8 mouse cellular contexts compared by ENCODE assay signal in genomic region chr10:37260791-37261488, GRCm38 (mm10).
DNase-seq lines count a peak whose midpoint lies in the region; ATAC-seq and TF ChIP-seq lines count a peak whose summit lies in the region.
"Had no signal": no experiment of that assay in that cellular context is flagged by ENCODE, and none has a peak within 500 bp of the region (broad histone marks: within the 10 kb centered on the region; RNA-seq: fewer than 3 reads in every experiment).

No protein-coding gene starts in this region.

- no peak overlapping the region for H3K27ac ChIP-seq in liver, adult 2 months (replicated peaks; ENCODE audit: insufficient read depth, low read depth, low read length)
- H3K27ac ChIP-seq in stomach, postnatal 0 days (replicated peaks) = no peak overlapping the region
- no peak overlapping the region for H3K27ac ChIP-seq in hindbrain, embryonic 10.5 days
- H3K27ac ChIP-seq: neural tube, embryonic 13.5 days had no signal

- no peaks in the 10 kb centered on the region for H3K79me2 ChIP-seq in liver, adult 2 months (ENCODE audit: control insufficient read depth, insufficient read depth, low read length)

- no peak overlapping the region for H3K4me2 ChIP-seq in stomach, postnatal 0 days (replicated peaks; ENCODE audit: low read depth)
- H3K4me2 ChIP-seq: neural tube, embryonic 13.5 days had no signal

- TF ChIP-seq POLR2A in liver, adult 2 months (IDR thresholded peaks at IDR 0.05; ENCODE audit: extremely low read depth, insufficient read depth, low read length) = no peak

- H3K4me3 ChIP-seq in liver, adult 2 months (ENCODE audit: insufficient read depth, low read depth, low read length) = no peak overlapping the region
- no peak overlapping the region for H3K4me3 ChIP-seq in stomach, postnatal 0 days (ENCODE audit: low read depth, low read length)
- H3K4me3 ChIP-seq in hindbrain, embryonic 10.5 days = no peak overlapping the region
- H3K4me3 ChIP-seq: neural tube, embryonic 13.5 days had no signal

- H3K36me3 ChIP-seq in liver, adult 2 months (ENCODE audit: control insufficient read depth, insufficient read depth, low read length) = no peaks in the 10 kb centered on the region
- H3K36me3 ChIP-seq in stomach, postnatal 0 days (ENCODE audit: control insufficient read depth, insufficient read depth, low read length) = no peaks in the 10 kb centered on the region
- H3K36me3 ChIP-seq in hindbrain, embryonic 10.5 days = no peaks in the 10 kb centered on the region
- H3K36me3 ChIP-seq: neural tube, embryonic 13.5 days had no signal

- no peaks in the 10 kb centered on the region; the same call in 1 of the 2 replicates for H3K27me3 ChIP-seq in liver, adult 2 months (ENCODE audit: control insufficient read depth, insufficient read depth, low read length)
- no peaks in the 10 kb centered on the region for H3K27me3 ChIP-seq in stomach, postnatal 0 days (ENCODE audit: control insufficient read depth, insufficient read depth, low read length)
- no peaks in the 10 kb centered on the region for H3K27me3 ChIP-seq in hindbrain, embryonic 10.5 days (ENCODE audit: insufficient read depth, poor library complexity, severe bottlenecking)
- H3K27me3 ChIP-seq: neural tube, embryonic 13.5 days had no signal

- 75% methylated on average over 8 of the region's 8 CpGs for WGBS in liver, adult 2 months
- WGBS in stomach, postnatal 0 days = 38% methylated on average over 8 of the region's 8 CpGs
- WGBS in hindbrain, embryonic 10.5 days = 82% methylated on average over 8 of the region's 8 CpGs

- TF ChIP-seq CTCF in liver, adult 2 months (IDR thresholded peaks at IDR 0.05; ENCODE audit: low read depth, low read length) = peak; percentile 20; the same call in 1 of the 2 replicates
- TF ChIP-seq CTCF in stomach, postnatal 0 days (IDR thresholded peaks at IDR 0.05; ENCODE audit: low read depth) = peak; percentile 45

- no peak overlapping the region for H3K9ac ChIP-seq in liver, adult 2 months (ENCODE audit: low read depth, low read length)
- no peak overlapping the region for H3K9ac ChIP-seq in stomach, postnatal 0 days (ENCODE audit: low read length)
- H3K9ac ChIP-seq: neural tube, embryonic 13.5 days had no signal

- no peaks in the 10 kb centered on the region for H3K9me3 ChIP-seq in stomach, postnatal 0 days (ENCODE audit: control insufficient read depth, low read length)
- no peaks in the 10 kb centered on the region for H3K9me3 ChIP-seq in hindbrain, embryonic 10.5 days
- H3K9me3 ChIP-seq: neural tube, embryonic 13.5 days had no signal

- peak; percentile 97 for ATAC-seq in common myeloid progenitor, adult 5-6 weeks (replicated peaks; ENCODE audit: low read depth, poor library complexity, severe bottlenecking)
- no peak for ATAC-seq in stomach, postnatal 0 days (ENCODE audit: low FRiP score, low TSS enrichment)
- no peak for ATAC-seq in cerebellum, adult (ENCODE audit: insufficient number of reproducible peaks, low FRiP score, low TSS enrichment)

- no peak for TF ChIP-seq EP300 in stomach, postnatal 0 days (optimal IDR thresholded peaks at IDR 0.05)

- peak; percentile 18 to 39 for DNase-seq in layer of hippocampus, postnatal 10 days (ENCODE audit: low spot score in 2 of 2)
- no peak for DNase-seq in layer of hippocampus, postnatal 36 days
- DNase-seq in liver, adult 2 months (ENCODE audit: extremely low read depth, low read depth, low spot score) = peak; percentile 35
- DNase-seq in stomach, postnatal 0 days (ENCODE audit: low spot score) = peak; percentile 35
- DNase-seq in hindbrain, embryonic 10.5 days (ENCODE audit: low spot score) = no peak

- H3K4me1 ChIP-seq in liver, adult 2 months (ENCODE audit: control insufficient read depth, insufficient read depth, low read length) = 0 out of 2 replicates have a peak, but pooled peaks cover 2% of the 10 kb centered on the region
- H3K4me1 ChIP-seq in stomach, postnatal 0 days (replicated peaks; ENCODE audit: control insufficient read depth, insufficient read depth) = no peaks in the 10 kb centered on the region
- H3K4me1 ChIP-seq in hindbrain, embryonic 10.5 days (replicated peaks) = no peaks in the 10 kb centered on the region
- H3K4me1 ChIP-seq: neural tube, embryonic 13.5 days had no signal

Comparison
In these comparisons a context has a peak if more than half of its experiments do, and no peak if none do; other contexts are left out.
1. DNase-seq: peak in layer of hippocampus, postnatal 10 days (2 of 2), liver, adult 2 months (single experiment) and stomach, postnatal 0 days (single experiment); none in layer of hippocampus, postnatal 36 days (0 of 2) and hindbrain, embryonic 10.5 days (single experiment).